Mouse (Mus musculus) liver, embryonic 16.5 days (tissue): ENCODE results near the gene Dact3. TPM values are rescaled to one million over a fixed set of nuclear protein-coding genes. Genes with fewer than 3 reads are reported as not detected.

Experiments used
- ATAC-seq: fragments of 200-750 bp; cut with Nextera tagmentation; 2 replicates; pipeline ENCODE4 v1.8.0; 2017; ENCODE audit warnings: low read depth, mild to moderate bottlenecking, moderate number of reproducible peaks, moderate library complexity
- H3K27ac ChIP-seq: fragments of 300-500 bp; sonication (generic); 2 replicates; pipeline ENCODE4 v1.5.1; 2014; ENCODE audit warnings: mild to moderate bottlenecking, low read length
- H3K27me3 ChIP-seq: fragments of 300-500 bp; sonication (generic); 2 replicates; pipeline ENCODE4 v1.6.1; 2014; ENCODE audit warnings: low read depth, low read length, mixed read lengths; ENCODE audit not compliant: control insufficient read depth, insufficient read depth
- H3K36me3 ChIP-seq: fragments of 300-500 bp; sonication (generic); 2 replicates; pipeline ENCODE4 v1.6.1; 2014; ENCODE audit warnings: mild to moderate bottlenecking; ENCODE audit not compliant: control insufficient read depth, insufficient read depth
- H3K4me1 ChIP-seq: fragments of 300-500 bp; sonication (generic); 2 replicates; pipeline ENCODE4 v1.6.1; 2014; ENCODE audit warnings: low read depth, low read length, mixed read lengths; ENCODE audit not compliant: control insufficient read depth
- H3K4me2 ChIP-seq: fragments of 300-500 bp; sonication (generic); 2 replicates; pipeline ENCODE4 v1.6.1; 2014; ENCODE audit warnings: low read depth, low read length, mixed read lengths
- H3K4me3 ChIP-seq: fragments of 300-500 bp; sonication (generic); 2 replicates; pipeline ENCODE4 v1.5.1; 2014; ENCODE audit warnings: low read depth, mild to moderate bottlenecking, low read length
- H3K9ac ChIP-seq: fragments of 300-500 bp; sonication (generic); 2 replicates; pipeline ENCODE4 v1.6.1; 2014; ENCODE audit warnings: low read depth, low read length
- H3K9me3 ChIP-seq: fragments of 300-500 bp; sonication (generic); replicated peaks from 2 replicates; pipeline ENCODE4 v1.6.1; 2016; ENCODE audit warnings: low read length; ENCODE audit not compliant: control insufficient read depth
- WGBS: fragments of 180-500 bp; shearing (Covaris S2); extraction: QIAGEN DNeasy Blood & Tissue Kit; methylation state at CpG from one replicate; pipeline ENCODE4 v1.1.7; 2014; ENCODE audit not compliant: insufficient replicate concordance; 5-methylcytosine and 5-hydroxymethylcytosine counted together
- polyA plus RNA-seq: library from polyadenylated mRNA; unstranded; fragments of >200 nt; fragmentation: Nextera tagmentation; extraction: Ambion mirVana; gene quantifications from 2 replicates; pipeline ENCODE4 v1.2.1, GENCODE M21; 2015

Dact3 gene
- polyA plus RNA-seq, 1 experiment from 2014 or later, result 0.12 TPM

DNA sequence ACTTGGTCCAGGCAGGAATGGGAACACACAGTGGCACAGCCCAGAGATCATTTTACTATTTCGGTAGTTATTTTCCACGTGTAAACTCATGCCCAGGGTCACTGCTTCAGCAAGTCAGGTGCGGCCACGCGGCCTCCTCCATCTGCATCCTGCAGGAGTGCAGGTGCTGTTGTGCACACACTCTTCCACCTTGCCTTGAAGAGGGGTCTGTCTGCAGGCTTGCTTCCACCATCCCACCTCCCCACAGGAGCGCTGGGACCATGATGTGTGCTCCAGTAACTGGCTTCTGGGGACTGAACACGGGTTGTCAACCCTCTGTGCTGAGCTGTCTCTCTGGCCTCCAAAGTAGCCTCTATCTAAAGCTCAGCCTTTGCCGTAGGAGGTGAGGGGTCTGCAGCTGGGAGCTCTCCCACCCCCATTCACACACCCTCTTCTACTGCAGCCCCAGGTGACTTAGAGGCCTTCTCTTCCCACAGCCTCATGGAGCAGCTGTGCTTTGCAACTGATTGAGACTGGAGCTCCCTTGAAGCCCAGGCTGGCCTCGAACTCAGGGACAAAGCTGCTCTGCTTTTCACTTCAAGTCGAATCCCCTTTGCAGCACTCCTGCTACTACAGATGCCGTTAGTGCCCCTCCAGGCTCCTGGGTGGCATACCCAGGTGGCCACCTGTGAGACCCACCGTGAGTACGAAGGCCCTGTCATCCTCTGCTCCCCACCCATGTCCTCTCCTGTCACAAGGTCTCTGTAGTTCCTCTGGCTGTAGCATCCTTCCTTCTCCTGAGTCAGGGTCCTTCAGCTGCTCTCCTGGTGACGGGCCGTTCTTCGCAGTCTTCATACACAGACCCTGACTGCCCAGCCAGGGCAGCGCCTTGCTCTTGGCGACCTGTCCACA lies 39.6 kb downstream of the Dact3 start:
- peaks cover 10% of the 10 kb centered on the region for H3K4me1 ChIP-seq
- H3K4me2 ChIP-seq, result no peak overlapping the region
- H3K36me3 ChIP-seq, result peaks cover 44% of the 10 kb centered on the region
- WGBS, result 83% methylated on average over 18 of the region's 18 CpGs
- ATAC-seq, result no peak
- no peak overlapping the region for H3K9ac ChIP-seq
- no peak overlapping the region for H3K27ac ChIP-seq
- H3K27me3 ChIP-seq, result no peaks in the 10 kb centered on the region
- H3K9me3 ChIP-seq, result no peaks in the 10 kb centered on the region
- no peak overlapping the region for H3K4me3 ChIP-seq

DNA sequence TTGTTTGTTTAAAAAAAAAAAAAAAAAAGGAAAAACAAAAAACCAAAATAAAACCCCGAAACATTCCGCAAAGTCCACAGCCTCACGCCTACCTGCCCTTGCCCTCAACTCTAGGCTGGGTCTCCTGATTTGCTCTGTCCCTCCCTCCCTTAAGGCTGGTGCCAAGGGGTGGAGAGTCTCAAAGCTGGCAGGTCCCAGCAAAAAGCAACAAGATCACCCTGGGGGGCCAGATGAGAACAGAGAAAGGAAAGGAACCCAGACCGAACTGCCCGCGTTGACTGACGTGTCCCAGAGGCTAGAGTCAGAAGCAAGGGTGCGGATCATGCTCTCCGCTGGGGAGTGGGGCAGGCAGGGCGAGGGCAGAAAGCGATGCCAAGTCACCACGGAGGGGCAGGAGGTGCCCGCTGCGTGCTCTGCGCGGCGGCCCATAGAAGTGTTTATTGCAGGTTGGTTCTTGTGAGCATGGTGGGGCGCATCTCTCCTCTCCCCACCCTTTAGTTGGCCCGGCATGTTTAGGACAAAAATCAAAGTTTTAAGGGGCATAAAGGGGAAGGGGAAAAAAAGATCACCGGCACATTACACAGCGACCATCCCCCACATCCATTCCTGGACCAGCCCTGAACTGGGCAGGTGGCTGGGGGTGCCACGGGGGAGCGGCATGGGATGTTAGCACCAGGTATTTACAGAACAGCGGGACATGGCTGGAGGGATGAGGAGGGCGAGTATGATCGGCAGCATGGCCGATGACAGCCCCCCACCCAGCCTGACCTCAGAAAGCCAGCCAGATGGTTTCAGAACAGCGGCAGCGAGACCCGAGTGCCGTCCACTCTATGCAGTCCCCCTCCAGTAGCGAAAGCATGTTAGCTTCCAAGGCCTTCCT lies 40.6 kb downstream of the Dact3 start:
- ATAC-seq, result no peak
- 91% methylated on average over 32 of the region's 32 CpGs for WGBS
- no peak overlapping the region for H3K4me3 ChIP-seq

DNA sequence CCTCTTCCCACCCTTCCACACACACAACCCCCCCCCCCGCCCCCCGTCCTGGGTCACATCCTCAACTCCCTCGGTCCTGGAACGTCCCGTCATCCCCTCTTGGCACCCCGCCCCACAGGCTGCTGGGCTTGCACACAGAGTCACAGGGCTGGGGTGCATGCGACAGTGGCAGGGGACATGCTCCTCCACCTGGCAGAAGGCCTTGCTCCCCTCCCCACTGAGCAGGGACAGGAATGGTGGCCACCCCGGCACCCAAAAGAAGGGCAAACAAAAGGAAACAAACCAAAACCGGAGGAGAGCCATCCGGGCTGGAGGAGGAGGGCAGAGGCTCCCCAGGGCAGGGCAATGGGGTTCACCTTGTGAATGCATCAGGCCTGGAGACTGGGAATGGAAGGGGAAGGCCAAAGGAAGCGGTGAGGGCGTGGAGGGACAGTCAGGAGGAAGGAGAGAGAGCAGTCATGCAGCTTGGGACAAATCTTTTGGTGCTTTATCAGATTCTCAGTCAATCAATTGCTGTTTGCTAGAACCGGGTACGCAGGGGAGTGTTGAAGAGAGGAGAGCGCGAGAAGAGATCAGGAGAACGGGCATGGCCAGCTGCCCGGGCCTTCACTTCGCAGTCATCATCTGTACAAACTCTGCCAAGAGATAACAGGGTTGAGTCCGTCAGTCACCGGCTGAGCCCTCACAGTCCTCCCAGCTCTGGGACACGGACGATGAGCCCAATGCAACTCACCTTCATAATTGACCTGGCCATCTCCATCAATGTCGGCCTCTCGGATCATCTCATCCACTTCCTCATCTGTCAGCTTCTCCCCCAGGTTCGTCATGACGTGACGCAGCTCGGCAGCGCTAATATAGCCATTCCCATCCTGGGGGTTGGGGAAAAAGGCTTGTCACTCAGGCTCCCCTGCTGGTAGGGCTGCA lies 41.5 kb downstream of the Dact3 start:
- H3K36me3 ChIP-seq, result peaks cover 44% of the 10 kb centered on the region
- no peak overlapping the region for H3K27ac ChIP-seq
- H3K9ac ChIP-seq, result no peak overlapping the region
- no peak for ATAC-seq
- H3K9me3 ChIP-seq, result no peaks in the 10 kb centered on the region
- peaks cover 27% of the 10 kb centered on the region for H3K4me1 ChIP-seq
- H3K4me2 ChIP-seq, result no peak overlapping the region
- WGBS, result 73% methylated on average over 30 of the region's 30 CpGs
- H3K27me3 ChIP-seq, result no peaks in the 10 kb centered on the region
- no peak overlapping the region for H3K4me3 ChIP-seq

More for the DNA sequence above, 40.6 kb downstream of the Dact3 start:
- Histone ChIP-seq H3K27ac (no peak overlapping the region), H3K9me3 (no peaks in the 10 kb centered on the region), H3K4me1 (peaks cover 18% of the 10 kb centered on the region), H3K27me3 (no peaks in the 10 kb centered on the region), H3K9ac (no peak overlapping the region), H3K4me2 (no peak overlapping the region), H3K36me3 (peaks cover 44% of the 10 kb centered on the region)

DNA sequence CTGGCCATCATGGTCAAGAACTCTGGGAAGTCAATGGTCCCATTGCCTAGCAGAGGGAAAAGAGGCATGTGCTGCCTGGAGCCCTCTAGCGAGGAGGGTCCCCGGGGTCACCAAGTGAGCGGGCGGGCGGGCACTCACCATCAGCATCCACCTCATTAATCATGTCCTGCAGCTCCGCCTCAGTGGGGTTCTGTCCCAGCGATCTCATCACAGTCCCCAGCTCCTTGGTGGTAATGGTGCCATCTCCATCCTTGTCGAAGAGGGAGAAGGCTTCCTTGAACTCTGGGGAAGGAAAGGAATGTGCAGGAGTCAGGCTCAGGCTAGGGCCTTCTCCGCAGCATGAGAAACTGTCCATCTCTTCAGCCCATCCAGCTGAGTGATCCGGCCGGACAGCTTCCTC lies 42.3 kb downstream of the Dact3 start:
- Histone ChIP-seq H3K4me1 (peaks cover 36% of the 10 kb centered on the region), H3K27ac (no peak overlapping the region), H3K36me3 (peaks cover 44% of the 10 kb centered on the region), H3K4me2 (no peak overlapping the region), H3K4me3 (no peak overlapping the region), H3K27me3 (no peaks in the 10 kb centered on the region), H3K9me3 (no peaks in the 10 kb centered on the region), H3K9ac (no peak overlapping the region)
- ATAC-seq, result no peak
- WGBS, result 89% methylated on average over 11 of the region's 11 CpGs

DNA sequence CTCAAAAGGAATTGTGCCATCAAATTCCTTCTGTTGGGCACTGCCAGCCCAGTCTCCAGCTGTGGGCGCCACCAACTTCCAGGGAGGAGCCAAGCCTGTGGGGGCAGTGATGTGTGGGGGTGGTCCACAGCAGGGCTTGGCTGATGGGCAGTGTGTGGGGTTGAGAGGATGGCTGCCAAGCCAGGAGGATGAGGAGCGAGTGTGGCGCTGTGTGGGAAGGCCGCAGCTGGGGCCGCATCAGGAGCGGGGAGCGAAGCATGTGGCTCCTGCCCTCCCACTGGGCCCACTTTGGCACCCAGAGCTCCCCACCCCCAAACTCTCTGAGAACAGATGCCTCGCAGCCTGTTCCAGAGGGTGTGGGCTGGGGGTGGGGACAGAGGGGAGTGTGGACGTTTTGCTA lies 42.9 kb downstream of the Dact3 start:
- no peaks in the 10 kb centered on the region for H3K9me3 ChIP-seq
- H3K4me1 ChIP-seq, result peaks cover 39% of the 10 kb centered on the region
- H3K4me2 ChIP-seq, result no peak overlapping the region
- H3K27ac ChIP-seq, result no peak overlapping the region
- WGBS, result 91% methylated on average over 9 of the region's 9 CpGs
- peaks cover 44% of the 10 kb centered on the region for H3K36me3 ChIP-seq
- H3K4me3 ChIP-seq, result no peak overlapping the region
- H3K27me3 ChIP-seq, result no peaks in the 10 kb centered on the region
- no peak for ATAC-seq
- no peak overlapping the region for H3K9ac ChIP-seq

DNA sequence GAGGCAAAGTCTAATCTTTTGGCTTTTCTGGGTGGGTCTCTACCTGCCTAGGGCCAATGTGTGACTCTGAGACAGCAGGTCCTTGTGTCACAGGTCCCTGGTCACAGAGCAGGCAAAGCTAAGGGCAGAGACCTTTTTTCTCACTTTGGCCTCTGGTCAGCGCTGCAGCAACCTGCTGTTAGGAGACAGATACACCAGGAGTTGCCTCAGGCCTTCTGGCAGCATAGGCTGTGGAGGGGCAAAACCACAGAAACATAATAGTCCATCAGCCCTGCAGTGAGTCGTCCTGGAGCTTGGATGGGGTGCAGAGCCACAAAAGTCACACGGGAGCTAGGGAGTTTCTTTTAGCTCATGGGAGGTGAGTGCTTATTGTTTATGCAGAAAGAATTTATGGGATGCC lies 43.6 kb downstream of the Dact3 start:
- Histone ChIP-seq H3K27me3 (no peaks in the 10 kb centered on the region), H3K36me3 (peaks cover 44% of the 10 kb centered on the region), H3K4me3 (no peak overlapping the region), H3K9me3 (no peaks in the 10 kb centered on the region), H3K27ac (no peak overlapping the region), H3K9ac (no peak overlapping the region), H3K4me1 (peaks cover 39% of the 10 kb centered on the region), H3K4me2 (no peak overlapping the region)
- WGBS, result 81% methylated on average over 3 of the region's 3 CpGs
- ATAC-seq, result no peak

DNA sequence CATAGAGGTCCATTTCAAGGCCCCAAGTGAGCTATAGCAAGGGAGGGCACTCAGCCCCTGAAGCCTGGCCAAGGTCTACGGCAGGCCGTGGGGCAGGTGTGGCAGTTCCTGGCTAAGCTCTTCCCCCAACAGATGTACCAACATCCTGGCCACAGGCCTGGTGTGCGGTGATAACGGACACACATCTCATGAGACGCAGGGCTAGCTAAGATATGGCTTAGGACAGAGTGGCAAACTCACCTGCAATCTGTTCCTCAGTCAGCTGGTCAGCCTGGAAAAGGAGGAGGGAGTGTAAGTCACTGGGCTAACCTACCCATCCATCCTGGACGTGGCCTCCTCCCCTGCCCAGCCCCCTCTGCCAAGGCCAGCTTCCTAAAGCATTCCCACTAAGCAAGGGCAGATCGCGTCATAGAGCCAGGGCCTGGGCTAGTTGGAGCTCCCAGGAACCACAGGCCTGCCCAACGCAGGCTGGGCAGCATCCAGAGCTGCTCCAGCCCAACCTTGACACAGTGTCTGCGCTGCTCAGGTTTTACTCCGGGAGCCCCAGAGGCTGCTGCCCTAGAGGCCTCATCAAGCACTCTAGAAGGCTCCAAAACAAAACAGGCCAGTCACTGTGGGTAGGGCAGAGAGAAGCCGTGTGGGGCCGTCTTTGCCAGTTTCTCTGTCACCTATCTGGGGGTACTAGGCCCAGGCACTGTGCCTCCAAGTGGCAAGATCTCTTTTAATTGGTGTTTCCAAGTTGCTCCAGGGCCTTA lies 44.5 kb downstream of the Dact3 start:
- ATAC-seq, result no peak
- no peaks in the 10 kb centered on the region for H3K27me3 ChIP-seq
- peaks cover 41% of the 10 kb centered on the region for H3K4me1 ChIP-seq
- 50% methylated on average over 13 of the region's 13 CpGs for WGBS
- H3K4me3 ChIP-seq, result no peak overlapping the region
- no peaks in the 10 kb centered on the region for H3K9me3 ChIP-seq
- no peak overlapping the region for H3K27ac ChIP-seq
- H3K4me2 ChIP-seq, result no peak overlapping the region
- peaks cover 42% of the 10 kb centered on the region for H3K36me3 ChIP-seq
- H3K9ac ChIP-seq, result no peak overlapping the region

DNA sequence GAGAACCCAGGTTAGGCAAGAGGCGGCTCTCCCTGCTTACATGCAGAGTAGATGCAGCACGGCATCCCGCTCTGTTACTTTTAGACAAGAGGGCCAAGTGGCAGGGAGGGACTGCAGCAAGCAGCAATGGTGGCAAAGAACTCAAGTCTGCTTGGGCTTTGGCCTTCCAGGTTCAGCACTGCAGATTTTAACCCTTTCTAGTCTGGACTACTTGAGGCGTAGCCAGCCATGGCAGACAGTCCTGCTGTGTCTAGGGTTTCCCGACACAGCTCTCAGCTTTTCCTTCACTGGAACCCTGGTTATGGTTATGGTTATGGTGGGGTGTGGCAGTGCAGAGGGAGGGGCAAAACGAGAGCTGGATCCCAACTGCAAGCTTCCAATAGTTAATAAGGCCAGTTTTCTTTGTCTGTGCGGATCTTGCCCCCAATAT lies 45.0 kb downstream of the Dact3 start:
- 79% methylated on average over 7 of the region's 7 CpGs for WGBS
- H3K27ac ChIP-seq, result no peak overlapping the region
- ATAC-seq, result no peak
- H3K9me3 ChIP-seq, result 0 out of 2 replicates have a peak, but pooled peaks cover 2% of the 10 kb centered on the region
- H3K27me3 ChIP-seq, result no peaks in the 10 kb centered on the region
- H3K4me3 ChIP-seq, result no peak overlapping the region
- no peak overlapping the region for H3K9ac ChIP-seq
- H3K4me1 ChIP-seq, result peaks cover 45% of the 10 kb centered on the region
- H3K4me2 ChIP-seq, result no peak overlapping the region
- H3K36me3 ChIP-seq, result peaks cover 36% of the 10 kb centered on the region
